Mouse (Mus musculus): ENCODE results near the gene D930007J09Rik.

DNA sequence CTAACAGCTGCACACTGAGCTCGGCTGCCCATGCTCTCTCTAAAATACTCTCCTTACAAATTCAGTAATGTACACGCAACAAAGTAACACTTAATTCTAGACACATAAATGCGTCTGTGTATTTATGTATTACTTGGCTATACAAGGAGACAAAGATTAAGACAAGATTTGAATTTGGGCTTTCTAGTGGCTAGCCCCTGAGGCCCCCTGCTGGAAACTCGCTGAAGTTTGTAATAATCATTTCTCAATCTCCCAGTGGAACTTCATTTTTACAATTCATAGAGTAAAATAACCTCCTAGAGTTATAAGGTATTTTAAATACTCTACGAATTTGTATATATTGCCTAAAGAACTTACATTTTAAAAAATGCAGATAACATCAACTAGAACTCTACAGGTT, 19.6 kb downstream of the D930007J09Rik start:
- no peak for TF ChIP-seq CTCF (IDR thresholded peaks at IDR 0.05; ENCODE audit: borderline replicate concordance, insufficient read depth, low read length)
- no peak for TF ChIP-seq POLR2A (IDR thresholded peaks at IDR 0.05; ENCODE audit: low read depth, low read length)
